Mouse (Mus musculus) left cerebral cortex, adult 18-20 months (tissue): Measurements from ENCODE around the gene Nfasc. TPM values are rescaled to one million over a fixed set of nuclear protein-coding genes. Genes with fewer than 3 reads are reported as not detected.

Experiments
- DNase-seq, 2 experiments: peaks; one replicate each; pipeline ENCODE4 v3.0.0; 2021 to 2022; ENCODE audit warnings: low spot score in 2 of 2, mixed read lengths in 1 of 2
- total RNA-seq, 2 experiments: library from RNA; stranded (reverse); gene quantifications; 2 replicates each; pipeline ENCODE4 v1.2.3; 2021

Gene Nfasc
- total RNA-seq, 2 experiments from 2014 or later, result 128 to 134 TPM

DNA sequence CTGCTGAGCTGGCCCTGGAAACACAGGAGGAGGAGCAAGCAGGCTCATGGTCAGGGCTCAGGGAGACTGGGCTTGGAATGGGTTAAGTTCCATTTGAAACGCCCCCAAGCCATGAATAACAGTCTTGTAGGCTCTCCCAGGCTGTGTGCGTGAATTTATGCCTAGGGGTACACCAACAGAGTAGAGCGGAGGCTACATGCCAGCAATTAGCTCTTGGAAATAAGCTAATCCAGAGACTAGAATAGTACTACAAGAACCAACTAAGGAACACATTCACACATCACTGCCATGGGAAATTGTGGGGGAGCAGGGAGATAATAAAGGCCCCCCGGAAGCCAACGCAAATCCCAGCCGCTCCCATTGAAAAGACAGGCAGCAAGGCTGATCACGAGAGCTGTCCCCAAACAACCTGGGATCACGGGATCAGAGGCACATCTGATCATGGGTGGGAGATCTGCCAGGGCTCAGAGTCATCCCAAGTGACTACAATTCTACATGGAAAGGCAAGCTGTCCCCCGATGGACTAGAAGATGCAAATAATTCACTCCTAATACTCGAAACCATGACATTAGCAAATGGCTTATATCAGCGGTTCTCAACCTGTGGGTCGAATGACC is 87.6 kb downstream of the Nfasc start:
- DNase-seq, result no peak

DNA sequence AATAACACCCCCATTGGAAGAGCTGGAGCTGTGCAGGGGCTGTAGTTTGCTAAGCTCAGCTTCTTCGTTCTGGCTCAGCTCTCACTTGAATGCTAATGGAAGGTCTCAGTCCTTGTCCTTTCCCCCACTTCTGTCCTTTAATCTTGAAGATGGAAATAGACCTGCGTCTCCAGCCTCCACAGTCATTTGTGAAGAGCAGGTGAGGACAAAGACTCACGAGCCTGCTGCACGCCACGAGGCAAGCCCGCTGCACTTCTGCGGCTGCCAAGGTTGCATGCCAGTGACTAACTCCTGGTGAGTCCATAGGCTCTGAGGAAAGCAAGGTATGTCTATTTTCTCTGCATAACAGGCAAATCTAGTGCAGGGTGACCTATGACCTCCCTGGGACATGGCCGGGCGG is 88.4 kb downstream of the Nfasc start:
- DNase-seq, result no peak

DNA sequence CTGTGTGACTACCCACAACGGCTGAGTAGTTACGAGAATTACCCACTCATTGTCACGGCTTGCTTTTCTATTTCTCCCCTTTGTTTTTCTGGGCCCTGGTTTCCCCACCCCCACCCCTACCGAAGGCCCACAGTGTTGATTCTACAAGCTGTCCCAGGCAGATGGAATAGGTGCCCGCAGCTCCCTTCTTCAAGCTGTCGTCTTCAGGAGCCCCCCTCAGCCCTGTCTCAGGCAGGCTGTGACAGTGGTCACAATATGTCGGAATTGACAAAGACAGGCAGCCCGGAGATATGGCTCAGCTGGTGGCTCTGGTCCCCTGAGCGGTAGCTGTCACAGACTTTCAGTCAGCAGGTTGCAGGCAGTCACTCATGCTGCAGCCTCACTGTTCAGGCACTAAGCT is 90.9 kb downstream of the Nfasc start:
- DNase-seq, result no peak

DNA sequence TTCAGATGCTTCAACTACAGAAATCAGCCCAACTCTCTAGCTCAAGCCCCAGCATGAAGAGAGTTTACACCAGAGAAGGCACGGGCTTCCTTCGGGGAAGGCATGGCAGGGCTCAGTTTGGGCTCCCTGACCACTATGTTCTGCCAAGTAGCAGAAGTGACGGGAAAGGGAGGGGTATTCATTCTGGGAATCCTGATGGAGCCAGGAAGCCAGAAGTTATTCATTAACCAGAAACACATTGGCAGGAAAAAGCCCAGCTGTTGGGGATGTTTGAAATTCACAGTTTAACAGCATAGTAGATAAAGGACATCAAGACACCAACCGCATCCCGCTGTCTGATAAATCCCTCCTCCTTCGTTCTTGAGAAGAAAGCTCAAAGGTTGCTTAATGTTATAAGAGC is 93.6 kb downstream of the Nfasc start:
- no peak for DNase-seq

DNA sequence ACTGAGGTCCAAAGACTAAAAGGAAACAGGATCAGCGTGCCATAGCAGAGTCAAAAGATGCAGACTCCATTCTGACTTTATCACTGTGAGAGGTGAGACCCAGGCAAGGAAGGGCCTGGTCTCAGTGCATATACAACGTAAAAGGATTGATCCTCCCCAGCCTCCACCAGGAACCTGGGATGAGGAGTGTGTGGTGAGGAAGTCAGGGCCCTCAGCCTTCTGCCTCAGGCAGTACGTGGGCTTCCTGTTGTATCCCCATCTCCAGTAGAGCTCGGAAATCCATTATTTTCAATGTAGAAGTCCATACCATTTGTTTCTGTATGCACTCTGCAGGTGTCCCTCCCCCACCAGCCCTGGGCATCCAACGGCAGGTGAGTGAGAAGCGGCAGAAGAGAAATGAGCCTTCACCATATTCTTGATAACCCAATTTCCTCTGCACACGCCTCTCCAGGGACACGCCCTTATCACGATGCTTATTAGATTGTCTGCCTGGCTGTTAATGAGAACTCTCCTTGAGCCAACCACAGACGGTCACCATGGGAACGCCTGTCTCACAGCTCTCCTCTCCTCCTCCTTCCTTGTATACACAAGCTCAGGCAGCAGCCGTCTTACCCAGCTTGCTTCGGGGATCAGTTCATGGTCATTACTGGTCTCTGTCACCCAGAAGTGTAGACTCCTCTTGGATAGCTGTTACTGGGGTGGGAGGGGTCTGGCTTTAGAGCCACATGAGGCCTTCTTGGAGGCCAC is 100.4 kb downstream of the Nfasc start:
- no peak for DNase-seq

GRCm38 (mm10) chr1:132640256-132640655 is 101.3 kb downstream of the Nfasc start:
- DNase-seq, result no peak

DNA sequence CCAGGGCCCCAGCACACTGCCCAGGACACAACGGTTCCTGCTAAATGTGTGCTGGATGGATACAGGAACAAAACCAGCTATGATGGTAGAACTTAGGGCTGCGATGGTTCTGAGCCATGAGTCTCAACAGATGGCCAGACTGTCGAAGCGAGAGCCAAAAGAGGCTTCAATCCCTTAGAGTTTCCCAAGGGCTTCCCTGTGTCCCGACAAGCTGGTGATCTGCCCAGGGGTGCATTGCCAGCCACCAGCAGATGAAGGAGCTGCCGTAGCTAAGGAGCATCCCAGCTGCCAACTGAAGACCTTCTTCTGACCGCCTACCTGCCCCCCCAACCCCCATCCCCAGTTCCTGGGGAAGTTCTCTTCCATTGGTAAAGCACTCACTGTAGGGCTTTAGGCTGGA is 104.3 kb downstream of the Nfasc start:
- no peak for DNase-seq

DNA sequence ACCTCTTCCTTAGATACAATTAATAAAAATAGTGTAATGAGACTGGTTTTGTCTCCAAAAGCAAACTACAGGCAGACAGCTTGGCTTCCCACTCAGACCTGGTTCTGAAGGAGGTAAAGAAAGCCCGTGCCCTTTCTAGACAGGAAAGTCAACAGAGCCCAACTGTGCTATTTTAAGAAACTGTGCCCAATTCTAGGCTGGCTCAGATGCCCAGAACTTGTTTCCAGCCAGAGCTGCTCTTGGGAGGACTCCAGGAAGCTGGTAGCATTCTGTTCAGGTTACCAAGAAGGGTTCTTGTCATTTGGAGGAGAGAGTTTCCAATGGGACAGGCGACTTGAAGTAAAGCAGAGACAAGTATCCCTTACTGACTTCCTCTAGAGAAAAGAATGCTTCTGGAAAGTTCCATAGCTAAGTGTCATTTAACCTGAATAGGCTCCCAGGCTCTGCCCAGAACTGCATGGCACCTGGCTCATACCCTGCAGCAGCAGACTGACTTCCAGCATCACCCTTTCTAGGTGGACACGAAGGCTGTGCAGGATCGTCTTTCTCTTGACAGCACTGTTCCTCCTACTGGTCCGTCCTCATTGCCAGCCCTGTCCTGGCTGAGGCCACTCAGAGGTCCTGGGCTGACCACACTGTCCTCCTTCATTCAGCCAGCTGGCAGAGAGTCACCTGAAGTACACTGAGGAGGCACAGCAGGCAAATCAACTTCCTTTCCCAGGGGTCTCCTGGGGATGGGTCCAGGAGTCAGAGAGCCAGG is 111.8 kb downstream of the Nfasc start:
- DNase-seq, result peak in 1 of 2 experiments; percentile 48

DNA sequence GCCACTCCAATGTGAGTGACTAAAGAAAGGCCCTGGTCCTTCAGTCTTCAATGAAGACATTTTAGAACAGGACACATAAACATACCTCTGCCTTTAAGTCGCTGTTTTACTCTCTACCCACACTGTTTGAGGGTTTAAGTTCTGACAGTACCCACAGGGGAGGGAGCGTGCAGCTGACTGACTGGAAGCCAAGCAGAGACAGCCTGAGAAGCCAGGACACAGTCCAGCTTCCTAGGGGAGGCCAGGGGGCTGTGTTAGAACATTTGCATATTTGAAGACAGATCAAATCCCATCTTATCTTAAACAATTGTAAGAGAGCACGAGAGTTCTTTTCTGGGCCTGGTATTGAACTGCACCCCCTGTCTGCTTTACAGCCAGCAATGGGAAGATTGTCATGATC is 113.0 kb downstream of the Nfasc start:
- DNase-seq, result no peak

DNA sequence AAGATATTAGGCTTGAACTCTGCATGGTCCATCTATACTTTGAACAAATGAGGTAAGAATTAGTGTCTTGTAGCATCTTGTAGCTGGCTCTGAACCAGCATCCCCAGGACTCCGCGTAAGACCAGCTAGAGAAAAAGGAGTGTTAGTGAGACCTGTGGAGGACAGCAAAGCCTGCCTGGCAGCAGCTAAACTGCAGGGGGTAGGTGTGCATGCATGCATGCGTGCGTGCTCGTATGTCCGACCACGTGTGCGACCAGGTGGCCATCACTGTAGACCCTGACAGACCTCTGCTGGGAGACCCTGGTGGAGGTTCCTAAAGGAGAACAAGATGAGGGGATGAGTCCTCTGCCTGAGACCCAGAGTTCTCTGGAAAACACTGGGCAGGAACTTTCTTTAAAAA is 113.4 kb downstream of the Nfasc start:
- DNase-seq, result no peak

DNA sequence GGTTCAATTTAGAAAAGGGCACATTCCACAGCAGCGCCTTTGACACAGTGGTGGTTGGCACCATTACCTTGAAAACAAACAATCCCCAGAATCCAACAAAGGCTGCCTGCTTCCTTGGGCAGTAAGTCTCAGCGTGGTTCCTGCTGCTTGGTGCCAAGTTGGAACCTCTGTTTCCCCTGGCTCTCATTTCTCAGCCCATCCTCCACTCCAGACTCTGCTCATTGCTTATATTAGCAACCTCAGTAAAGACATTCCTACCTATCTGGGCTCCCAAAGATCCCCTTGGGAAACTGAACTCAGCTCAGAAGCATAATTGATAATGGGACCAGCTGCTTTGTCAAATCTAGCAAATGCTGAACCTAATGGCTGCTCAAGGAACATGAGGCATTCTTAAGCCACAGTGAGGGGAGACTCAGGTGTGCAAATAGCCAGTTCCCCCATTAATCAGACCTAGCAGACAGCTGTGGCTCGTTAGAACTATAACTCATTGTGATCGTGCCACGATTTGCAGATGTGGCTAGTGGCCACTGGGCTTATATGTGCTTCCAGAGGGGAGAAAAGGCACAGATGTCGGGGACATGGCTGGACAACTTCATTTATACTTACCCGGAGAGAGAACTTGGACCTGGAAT is 115.4 kb downstream of the Nfasc start:
- no peak for DNase-seq

DNA sequence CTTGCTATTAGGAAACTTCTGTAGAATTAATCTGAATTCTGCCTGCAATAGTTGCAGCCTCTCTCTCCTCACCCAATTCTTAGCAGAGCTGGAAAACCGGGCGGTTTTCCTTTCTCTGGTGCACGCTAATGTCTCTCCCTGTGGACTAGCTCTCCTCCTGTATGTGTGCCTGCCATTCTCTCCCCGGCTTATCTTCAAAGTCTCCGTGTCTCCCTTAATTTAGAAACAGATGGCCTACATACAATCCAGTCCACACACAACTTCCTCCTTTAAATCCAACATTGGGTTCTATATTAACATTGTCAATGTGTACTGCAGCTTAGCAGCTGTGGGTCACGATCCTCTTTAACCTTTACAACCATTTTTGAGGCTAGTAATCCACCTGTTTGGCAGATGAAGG is 116.6 kb downstream of the Nfasc start:
- DNase-seq, result no peak

GRCm38 (mm10) chr1:132624466-132624865 is 117.1 kb downstream of the Nfasc start:
- no peak for DNase-seq

GRCm38 (mm10) chr1:132623641-132624336 is 117.8 kb downstream of the Nfasc start:
- peak in 1 of 2 experiments; percentile 42 for DNase-seq

DNA sequence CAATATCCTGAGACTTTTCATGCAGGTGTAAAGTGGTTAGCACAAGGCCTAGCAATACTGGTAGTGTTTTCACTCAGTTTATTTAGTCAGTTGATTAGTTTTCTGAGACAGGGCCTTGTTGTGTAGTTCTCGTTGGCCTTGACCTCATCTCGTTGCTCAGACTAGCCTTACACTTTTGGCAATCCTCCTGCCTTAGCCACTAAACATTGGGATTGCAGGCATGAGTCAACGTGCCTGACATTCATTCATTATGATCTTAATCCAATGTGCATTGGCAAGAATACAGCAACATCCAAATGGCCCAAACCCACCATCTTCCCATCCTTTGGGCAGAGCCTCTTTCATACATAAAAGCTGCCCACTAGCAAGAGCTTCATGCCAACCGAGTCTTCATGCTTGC is 129.5 kb downstream of the Nfasc start:
- DNase-seq, result no peak

DNA sequence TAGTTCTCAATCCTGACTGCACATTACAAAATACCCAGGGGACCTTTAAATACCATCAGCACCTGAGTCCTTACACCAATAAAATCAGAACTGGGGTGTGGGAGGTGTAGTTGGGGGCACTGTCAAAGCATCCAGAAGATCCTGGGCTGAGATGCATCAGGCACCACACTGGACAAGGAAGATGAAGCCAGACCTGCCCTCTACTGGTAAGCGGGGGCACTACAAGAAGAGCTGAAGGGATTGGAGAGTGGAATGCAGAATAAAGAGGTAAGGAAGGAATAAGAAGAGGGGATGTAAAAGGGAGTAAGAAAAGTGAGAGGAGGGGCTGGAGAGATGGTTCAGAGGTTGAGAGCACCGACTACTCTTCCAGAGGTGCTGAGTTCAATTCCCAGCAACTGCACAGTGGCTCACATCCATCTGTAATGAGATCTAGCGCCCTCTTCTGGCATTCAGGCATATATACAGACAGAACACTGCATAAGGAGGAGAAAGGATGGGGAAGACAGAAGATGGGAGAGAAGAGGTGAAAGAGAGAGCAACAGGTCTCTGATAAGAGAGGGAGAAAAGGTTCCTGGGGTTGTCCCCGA is 132.5 kb downstream of the Nfasc start:
- DNase-seq, result peak; percentile 67 to 73

GRCm38 (mm10) chr1:132602161-132602560 is 139.4 kb downstream of the Nfasc start:
- DNase-seq, result no peak

DNA sequence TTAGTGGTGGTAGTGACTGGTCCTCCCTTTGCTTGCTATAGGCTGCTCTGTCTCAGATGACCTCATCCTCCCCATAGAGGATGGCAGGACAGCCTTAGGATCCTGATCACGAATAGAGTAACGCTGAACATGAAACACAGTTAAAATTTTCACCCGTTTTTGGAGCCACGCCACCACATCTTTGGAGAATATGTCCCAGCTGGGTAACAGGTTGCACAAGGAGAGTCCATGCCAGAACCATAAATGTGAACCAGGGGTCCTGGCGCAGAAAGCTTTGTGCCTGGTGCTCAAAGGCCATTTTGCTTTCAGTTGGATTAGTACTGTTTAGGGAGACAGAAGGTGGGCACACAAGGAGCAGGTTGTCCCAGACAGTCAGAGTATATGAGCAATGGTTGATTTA is 143.6 kb downstream of the Nfasc start:
- DNase-seq, result no peak

GRCm38 (mm10) chr1:132595741-132596140 is 145.9 kb downstream of the Nfasc start:
- DNase-seq, result no peak

DNA sequence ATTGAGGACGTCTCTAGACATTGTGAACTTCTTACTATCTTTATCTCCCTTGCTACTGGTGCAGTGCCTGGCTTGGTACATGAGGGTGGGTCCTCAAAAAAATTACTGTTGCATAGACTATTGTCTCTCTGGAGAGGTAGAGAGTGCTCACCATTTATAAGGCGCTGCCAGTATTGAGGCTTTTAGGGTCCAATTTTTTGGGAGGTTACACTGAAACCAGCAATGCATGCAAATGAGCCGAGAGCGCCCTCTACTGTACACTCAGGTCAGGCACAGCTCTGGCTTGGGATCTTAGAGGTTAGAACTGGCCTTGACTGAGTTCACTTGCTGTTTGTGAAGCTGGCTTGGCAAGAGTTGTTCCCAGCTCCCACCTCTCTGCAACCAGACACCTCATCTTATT is 147.0 kb downstream of the Nfasc start:
- peak; percentile 68 to 81 for DNase-seq

- DNase-seq, result no peak
These were observed 149.5 kb downstream of the Nfasc start for GRCm38 (mm10) chr1:132592145-132592544.
